Mouse (Mus musculus) frontal cortex, postnatal 14 days (tissue): ENCODE data around the gene Tspan5.

Experiments
- DNase-seq, 2 experiments: peaks; one replicate each; pipeline ENCODE4 v3.0.0; 2022; ENCODE audit warnings: low spot score in 2 of 2

Gene Tspan5

DNA sequence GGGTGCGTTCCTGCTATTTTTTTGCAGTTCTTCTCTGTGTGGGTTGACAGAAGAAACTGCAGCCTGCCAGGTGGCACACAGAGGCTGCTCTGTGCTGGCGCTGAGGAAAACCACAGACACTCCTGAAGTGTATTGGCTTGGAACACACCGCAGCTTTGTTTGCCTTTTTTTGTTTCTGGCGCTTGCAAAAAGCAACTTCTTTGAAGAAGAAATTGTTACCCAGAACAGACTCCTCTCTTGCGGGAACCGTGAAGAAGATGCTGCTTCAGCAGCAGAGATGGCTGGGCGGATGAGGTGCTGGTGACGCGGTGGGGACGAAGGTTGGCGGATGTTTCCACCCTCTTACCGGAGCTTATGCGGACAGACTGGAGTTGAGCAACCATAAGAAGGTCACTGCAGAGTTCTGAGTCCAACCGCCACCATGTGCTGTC lies 135.0 kb downstream of the Tspan5 start:
- no peak for DNase-seq

DNA sequence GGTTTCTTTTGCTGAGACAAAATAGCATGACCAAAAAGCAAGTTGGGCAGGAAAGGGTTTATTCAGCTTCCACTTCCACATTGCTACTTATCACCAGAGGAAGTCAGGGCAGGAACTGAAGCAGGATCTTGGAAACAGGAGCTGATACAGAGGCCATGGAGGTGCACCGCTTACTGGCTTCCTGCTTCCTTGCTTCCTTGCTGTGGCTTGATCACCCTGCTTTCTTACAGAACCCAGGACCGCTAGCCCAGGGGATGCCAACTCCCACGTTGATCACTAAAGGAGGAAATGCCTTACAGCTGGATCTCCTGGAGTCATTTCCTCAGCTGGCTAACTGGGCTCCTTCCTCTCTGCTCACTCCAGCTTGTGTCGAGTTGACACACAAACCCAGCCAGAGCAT lies 135.7 kb downstream of the Tspan5 start:
- DNase-seq, result no peak

DNA sequence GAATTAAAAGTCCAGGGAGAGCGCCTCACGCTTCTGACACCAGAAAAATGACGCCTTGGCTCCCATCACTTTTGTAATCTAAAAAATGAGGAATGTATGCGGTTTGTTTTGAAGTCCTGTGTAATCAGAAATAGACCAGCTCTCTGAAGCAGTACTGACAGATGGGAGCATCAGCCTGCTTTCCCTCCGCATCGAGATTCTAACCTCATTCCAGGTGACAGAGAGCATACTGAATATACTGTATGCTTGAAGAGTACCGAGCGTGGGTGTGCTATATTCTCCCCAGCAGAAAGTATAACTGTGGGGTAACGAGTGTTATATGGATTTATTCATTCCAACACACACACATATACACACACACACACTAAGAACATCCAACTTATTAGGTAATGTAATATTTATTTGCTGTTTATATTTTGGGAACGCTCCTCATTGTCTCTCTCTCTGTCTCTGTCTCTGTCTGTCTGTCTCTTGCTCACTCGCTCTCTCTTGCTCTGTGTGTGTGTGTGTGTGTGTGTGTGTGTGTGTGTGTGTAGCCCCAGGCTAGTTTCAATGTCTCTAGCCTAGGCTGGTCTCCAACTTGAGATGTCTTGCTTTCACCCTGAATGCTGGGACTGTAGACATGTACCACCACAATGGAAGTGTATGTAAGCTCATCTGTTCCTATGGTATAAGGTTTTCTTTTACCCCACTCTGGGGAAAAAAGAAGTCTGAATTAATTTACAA lies 139.2 kb downstream of the Tspan5 start:
- DNase-seq, result no peak

DNA sequence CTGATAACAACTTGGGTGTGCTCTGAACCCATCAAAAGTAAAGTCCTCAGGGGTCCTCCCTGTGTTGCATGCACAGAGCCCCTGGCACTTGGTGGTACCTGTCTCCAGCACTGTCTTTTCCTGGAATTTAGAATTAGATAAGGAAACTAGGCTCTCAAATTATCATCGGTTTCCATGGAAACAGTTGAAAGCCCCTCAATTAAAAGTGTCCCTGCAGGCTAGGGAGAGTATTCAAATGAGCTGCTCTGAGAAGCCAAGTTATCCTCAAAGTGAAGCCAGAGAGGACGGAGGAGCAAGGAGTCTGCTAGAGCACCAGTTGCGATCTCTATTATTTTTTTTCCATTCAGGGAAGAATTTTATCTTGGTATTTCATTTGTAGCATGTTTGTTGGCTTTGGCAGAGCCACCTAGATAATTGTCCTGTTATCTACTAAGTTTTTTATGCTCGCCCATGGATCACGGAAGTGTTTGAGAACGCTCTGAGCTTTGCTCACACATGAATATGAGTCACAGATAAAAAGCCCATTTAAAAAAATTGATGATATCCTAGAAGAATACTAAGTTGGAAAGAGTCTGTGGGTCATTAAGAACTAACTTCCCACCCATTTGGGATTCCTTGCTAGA lies 139.8 kb downstream of the Tspan5 start:
- no peak for DNase-seq

DNA sequence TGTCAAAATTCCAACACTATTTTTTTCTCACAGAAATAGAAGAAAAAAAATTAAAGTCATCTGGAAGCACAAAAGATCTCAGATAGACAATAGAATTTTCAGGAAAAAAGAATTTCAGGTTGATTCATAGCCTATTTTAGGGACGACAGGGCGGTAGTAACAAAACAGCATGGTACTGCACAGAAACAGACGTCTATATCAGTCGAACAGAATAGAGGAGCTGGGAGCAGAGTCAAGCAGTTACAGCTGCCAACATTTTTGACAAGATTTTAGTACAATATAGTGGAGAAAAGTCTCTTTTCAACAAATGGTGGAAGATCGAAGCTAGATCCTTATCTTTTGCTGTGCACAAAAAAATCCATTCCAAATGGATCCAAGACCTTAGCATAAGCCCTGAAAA lies 144.1 kb downstream of the Tspan5 start:
- DNase-seq, result no peak

DNA sequence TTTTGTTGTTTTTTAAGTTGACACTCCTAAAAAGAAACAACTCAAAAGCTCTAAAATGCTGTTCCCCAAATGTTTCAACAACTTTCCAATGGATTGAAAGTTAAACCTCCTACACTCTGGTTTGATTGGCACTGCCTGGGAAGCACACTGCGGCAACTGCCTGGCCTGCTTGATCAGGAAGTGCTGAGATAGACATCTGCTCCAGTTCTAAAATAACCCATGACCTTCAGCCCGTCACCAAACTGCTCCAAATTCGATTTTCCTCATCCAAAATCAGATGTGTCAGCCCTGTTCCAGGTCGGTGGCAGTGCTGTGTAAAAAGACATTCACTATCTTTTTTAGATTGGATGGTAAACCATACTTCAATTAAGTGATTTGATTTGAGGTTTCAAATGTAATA lies 147.2 kb downstream of the Tspan5 start:
- no peak for DNase-seq

DNA sequence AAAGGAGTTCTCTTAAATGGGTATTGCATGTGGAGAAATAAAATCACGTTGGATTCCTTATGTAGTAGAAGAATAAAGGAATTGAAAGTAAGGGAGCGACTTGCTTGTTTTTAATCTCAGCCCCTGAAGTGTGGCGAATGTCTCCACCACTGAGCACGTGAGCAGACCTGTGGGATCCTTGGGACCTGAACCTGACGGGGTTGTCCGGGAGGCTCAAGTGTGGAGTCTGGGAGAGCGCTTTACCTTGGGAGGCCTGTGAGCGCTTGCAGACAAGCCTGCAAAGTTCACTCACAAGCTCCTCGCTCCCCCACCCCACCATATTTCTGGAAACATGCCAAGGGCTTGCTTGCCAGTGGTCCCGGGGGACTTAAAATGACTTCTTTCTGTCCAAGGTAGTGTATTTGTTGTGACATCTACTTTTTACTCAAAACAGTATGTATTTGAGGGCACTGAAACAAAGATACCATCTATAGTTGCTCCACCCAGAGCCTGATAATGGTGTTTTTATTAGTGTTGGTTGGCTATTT lies 147.8 kb downstream of the Tspan5 start:
- DNase-seq, result no peak

DNA sequence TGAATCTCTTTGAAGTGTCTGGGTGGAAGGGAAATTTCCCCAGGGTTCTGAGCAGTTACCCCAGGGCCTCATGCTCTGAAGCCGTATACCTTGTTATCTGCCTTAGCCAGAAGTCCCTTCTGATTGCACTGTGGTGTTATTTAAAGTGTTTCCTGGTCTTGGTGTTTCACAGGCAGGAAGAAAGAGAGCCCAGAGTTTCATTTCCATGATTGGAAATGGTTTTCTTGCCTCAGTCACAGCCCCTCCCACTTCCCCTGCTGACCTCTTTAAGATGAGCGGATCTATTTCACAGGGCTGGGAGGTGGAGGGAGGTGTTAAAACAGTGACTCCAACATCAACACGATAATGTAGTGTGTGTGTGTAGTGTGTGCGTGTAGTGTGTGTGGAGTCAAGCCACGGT lies 151.5 kb downstream of the Tspan5 start:
- DNase-seq, result no peak

DNA sequence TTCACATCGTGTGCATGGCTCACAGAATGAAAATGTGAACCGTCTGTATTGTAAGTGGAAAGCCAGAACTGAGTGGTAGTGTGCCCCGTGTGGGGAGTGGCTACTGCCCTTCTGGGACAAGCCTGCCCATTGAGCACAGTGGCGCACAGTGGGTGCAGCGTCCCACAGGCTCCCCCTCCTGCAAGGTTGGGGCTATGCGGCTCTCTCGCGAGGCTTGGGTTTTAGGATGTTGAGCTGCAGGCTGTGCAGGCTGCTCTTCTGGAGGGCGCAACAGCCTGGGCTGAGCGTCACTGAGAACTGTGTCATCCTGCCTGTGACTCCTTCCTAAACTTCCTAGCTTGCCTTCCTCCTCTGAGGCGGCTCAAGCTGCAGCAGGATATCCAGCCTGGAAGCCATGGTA lies 155.5 kb downstream of the Tspan5 start:
- no peak for DNase-seq

DNA sequence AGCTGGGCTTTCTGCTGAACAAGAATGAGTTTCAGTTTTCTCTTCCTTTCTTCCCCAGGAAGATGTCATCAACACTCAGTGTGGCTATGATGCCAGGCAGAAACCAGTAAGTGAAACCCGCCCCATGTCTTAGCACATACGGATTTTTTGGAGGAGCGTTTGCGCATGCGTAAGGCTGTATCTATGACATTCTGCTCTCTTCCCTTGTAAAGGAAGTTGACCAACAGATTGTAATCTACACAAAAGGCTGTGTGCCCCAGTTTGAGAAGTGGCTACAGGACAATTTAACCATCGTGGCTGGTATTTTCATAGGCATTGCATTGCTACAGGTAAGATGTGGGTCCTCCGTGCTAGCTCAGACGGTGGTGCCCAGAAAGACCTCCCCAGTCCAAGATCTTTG lies 156.1 kb downstream of the Tspan5 start:
- DNase-seq, result no peak

DNA sequence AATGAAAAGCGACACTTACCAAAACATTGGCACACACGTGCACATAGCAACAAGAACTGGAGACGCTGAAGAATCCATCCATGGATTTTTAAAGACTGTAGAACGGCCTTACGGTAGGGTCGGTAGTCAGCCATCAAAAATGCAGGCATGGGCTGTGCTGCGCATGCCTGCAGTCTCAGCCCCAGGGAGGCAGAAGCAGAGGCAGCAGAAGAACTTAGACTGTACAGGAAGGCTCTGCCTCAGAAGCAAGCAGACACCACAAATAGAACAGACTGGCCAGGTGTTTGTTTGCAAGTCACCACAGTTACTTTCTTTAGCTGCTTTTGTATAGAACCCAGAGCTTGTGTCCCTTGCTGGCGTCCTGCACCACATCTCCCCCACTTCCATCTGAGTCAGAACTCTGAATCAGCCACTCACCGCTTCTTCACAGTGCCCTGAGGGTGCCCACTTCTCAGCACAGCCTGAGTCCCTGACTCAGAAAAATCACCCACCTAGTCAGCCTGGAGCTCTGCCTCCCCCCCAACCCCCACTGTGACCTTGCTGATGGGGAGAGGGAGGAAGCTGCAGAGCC lies 158.7 kb downstream of the Tspan5 start:
- DNase-seq, result no peak

DNA sequence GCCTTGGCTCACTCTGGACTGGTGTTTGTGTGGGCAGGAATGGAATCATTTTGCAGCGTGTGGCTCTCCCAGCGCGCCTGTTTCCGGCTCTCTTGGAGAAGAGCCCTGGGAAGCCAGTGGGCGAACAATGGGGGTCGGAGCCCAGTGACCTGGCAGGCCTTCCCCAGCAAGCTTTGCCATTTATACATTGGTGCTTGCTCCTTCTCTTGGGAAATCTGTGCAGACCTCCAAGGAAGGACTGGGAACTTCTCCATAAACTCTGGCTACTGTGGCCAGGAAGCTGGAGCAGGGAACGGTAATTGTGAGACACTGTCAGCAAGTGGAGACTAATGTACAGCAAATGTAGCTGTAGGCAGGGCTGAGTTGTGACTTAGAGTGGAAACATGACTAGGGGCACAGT lies 163.7 kb downstream of the Tspan5 start:
- DNase-seq, result peak in 1 of 2 experiments; percentile 21

DNA sequence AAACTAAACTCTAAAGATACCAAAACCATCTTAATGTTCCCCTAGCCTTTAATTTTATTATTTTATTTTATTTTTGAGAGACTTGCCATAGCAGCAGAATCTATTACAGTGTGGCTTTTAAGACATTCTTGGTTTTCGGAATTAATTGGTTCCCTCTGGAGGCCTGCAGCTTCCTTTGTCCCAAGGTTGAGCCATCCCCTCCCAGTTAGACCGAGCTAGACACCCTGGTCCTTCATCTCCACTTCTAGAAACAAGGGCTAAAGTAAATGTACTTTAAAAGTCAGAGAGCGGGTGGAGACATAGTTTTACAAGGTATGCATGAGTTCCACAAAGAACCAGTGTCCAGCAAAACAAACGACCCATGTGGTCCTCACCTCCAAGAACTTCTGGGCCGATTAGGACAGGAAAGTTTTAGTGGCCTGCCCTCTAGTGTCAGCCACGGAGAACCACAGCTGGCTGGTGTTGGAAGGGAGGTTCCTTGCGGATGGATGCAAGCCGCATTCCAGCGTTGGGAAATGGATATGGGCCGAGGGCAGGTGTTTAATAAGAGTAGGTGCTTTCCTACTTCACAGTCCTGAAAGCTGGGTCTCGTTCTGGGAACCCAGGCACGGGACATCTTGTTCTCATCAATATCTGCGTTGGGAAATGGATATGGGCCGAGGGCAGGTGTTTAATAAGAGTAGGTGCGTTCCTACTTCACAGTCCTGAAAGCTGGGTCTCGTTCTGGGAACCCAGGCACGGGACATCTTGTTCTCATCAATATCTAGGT lies 164.3 kb downstream of the Tspan5 start:
- peak; percentile 43 to 70 for DNase-seq

DNA sequence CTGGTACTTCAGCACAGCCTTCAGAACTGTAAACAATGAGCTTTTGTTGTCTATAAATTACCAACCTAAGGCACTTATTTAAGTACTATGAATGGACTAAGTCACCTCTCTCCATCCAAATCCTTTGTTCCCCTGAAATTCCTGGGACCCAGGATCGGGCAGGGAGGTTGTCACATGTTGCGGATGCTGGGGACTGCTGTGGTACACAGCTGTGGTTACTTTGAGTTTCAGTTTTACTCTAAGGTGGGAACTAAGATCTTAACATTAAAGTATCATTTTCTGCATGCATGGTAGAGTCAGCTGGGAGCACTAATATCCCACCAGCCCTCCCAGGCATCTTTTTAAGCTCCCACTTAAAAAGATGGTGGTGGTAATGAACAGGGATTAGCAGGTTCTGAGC lies 167.3 kb downstream of the Tspan5 start:
- DNase-seq, result no peak

DNA sequence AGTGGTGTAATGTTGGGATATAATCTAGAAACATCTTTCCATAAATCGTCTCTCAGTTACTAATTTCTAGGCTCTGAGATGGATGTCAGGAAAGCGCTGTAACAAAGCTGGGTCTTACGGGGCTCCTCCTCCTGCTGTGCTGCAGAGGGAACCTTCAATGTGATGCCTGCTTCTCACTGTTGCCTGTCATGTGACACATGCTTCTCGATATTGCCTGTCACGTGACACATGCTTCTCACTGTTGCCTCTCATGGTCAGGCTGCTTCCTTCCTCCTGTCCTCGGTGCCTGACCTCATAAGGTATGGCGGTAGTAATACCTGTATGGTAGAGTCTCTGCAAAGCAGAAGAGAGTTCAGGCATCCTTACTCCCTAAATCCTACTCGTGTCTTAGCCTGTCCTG lies 170.5 kb downstream of the Tspan5 start:
- DNase-seq, result no peak

DNA sequence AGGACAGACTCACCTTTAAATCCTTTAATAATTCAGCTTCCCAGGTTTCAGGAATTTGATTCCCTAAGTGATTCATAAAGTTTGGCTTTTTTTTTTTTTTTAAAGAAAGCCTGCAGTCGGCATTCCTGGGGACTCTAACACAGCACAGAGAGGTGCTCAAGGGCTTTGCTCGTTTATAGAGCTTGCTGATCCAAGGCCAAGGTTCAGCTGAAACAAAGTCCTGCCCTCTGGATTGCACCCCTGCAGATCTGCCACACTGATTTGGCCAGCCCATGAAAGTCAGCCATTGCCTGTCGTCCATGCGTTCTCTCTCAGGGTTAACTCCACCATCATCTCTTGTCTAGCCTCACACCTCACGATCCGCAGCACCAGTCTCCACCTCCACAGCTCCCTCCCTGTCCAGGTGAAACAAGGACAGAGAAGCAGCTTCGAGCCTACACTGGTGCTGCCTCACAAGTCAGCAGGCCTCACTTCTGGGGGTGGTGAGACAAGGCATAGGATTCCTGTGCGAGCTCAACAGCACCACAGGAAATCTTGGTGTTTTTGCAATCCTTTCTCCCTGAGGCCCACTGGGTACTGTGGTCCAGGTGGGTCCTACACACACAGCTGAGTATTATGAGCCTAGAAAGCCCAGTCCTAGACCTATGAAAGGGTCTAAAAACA lies 172.8 kb downstream of the Tspan5 start:
- no peak for DNase-seq

DNA sequence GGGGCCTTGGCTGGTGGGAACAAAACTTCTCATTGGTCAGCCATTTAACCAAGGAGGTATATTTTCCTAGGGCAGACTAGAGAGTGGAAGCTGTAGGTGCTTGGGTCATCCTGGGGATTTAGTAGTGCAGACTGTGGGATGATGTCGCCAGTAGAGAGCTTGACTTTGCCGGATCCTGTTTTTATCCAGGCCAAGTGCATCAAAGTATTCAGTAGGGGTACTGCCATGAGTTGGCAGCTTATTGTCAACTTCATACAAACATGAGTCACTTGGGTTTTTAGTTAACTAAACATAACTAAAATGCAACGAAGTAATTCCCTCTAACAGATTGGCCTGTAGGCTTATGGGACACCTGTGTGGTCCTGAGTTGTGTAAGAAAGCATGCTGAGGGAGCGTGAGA lies 174.6 kb downstream of the Tspan5 start:
- DNase-seq, result no peak

DNA sequence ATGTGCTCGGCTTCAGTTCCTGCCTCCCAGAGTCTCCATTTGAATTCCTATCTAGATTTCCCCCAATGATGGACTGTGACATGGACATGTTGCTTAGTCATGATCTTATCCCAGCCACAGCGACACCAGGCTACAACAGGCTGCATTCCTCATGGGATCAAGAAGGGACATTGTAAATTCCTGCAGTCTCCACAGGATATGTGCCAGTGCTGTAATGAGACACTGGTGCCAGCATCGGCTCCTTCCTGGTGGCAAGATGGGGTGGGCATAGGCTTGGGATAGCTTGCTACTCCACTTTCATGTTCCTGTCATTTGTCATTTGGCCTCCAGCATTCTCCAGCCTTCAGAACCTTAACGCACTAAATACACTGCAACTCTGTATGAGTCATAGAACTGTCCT lies 175.0 kb downstream of the Tspan5 start:
- DNase-seq, result no peak

DNA sequence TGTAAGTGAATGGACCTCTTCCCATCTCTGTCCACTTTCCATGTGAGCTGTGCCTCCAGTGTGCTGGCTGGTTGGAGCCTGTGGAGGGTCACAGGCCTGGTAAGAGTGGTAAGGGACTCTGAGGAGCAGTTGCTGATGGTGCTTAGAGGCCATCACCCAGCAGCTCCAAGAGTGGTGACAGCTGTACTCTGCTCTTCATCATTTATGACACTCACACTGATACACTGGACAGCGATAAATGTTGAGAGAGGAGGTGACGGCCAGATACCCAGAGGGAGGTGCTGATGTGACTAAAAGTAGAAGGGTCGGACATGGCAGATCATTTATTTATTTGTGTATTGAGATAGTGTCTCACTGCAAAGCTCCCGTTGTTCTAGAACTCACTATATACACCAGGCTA lies 176.2 kb downstream of the Tspan5 start:
- DNase-seq, result no peak

DNA sequence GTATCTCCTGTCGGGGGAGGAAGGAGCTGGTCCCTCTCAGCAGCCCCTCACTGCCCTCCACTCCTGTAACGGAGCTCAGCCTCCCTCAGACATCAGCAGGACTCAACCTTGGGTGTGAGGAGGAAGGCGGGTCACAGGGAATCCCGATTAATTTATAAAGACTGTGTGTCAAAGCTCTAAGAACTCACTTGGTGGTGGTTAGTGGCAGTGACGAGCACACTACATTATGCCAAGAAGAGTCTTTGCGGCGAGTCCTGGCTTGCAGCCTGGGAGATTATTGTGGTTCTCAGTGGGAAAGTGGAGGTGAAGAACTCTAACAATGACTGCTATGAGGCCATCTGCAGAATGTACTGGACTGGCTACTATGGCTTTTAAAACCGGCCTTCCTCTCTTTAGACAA lies 184.2 kb downstream of the Tspan5 start:
- DNase-seq, result no peak

DNA sequence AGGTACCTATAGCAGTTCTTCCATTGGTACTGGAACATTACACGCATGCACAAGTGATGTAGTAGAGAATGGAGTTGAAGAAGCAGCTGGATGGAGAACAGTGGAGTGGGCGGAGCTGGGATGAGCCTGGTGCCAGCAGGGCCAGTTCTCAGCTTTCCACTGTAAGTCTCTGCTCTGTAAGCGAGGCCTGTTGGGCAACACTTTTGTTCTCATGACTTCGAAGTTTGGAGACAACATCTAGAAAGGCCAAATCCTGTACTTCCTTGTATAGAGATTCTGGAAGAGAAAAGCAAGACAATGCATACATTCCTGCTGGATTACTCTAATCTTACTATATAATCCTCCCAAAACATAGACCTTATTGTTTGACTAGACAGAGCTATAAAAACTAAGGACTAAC lies 185.4 kb downstream of the Tspan5 start:
- DNase-seq, result no peak

DNA sequence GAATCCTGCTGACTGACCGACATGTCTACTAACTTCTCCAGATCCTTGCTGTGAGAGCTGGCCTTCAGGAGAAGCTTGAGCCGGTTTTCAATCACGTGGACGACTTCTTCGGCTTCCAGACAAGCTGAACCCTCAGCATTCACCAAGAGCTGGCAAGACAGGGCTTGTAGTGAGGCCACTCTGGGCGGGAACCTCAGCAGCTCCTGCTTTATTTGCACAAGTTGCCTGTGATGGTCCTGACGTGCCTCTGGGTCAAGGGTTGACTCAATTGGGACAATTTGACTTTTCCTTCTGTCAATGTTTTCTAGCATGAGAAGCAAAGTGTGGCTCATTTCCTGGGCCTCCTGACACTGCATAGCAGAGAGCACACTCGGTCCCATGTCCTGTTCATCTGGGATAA lies 194.8 kb downstream of the Tspan5 start:
- no peak for DNase-seq
